Mouse (Mus musculus) hindbrain, embryonic 12.5 days (tissue): ENCODE results near the gene Fstl1. TPM values are rescaled to one million over a fixed set of nuclear protein-coding genes. Genes with fewer than 3 reads are reported as not detected.
A peak's percentile ranks its signal among the peaks of the same experiment; 100 is the strongest.

ENCODE experiments used
- ATAC-seq: fragments of 200-750 bp; cut with Nextera tagmentation; 2 replicates; pipeline ENCODE4 v1.8.0; 2017; ENCODE audit warnings: moderate TSS enrichment; ENCODE audit not compliant: low FRiP score
- H3K27ac ChIP-seq: fragments of 300-500 bp; sonication (generic); 2 replicates; pipeline ENCODE4 v1.5.1; 2016; ENCODE audit warnings: mild to moderate bottlenecking
- H3K27me3 ChIP-seq: fragments of 300-500 bp; sonication (generic); 2 replicates; pipeline ENCODE4 v1.6.1; 2016; ENCODE audit warnings: mild to moderate bottlenecking
- H3K36me3 ChIP-seq: fragments of 300-500 bp; sonication (generic); 2 replicates; pipeline ENCODE4 v1.6.1; 2016; ENCODE audit warnings: mild to moderate bottlenecking
- H3K4me1 ChIP-seq: fragments of 300-500 bp; sonication (generic); 2 replicates; pipeline ENCODE4 v1.6.1; 2016
- H3K4me2 ChIP-seq: fragments of 300-500 bp; sonication (generic); replicated peaks from 2 replicates; pipeline ENCODE4 v1.6.1; 2016; ENCODE audit warnings: mild to moderate bottlenecking
- H3K4me3 ChIP-seq: fragments of 300-500 bp; sonication (generic); 2 replicates; pipeline ENCODE4 v1.5.1; 2016; ENCODE audit warnings: mild to moderate bottlenecking
- H3K9ac ChIP-seq: fragments of 300-500 bp; sonication (generic); 2 replicates; pipeline ENCODE4 v1.6.1; 2016; ENCODE audit warnings: mild to moderate bottlenecking, moderate library complexity
- H3K9me3 ChIP-seq: fragments of 300-500 bp; sonication (generic); replicated peaks from 2 replicates; pipeline ENCODE4 v1.6.1; 2016; ENCODE audit warnings: mild to moderate bottlenecking
- WGBS: fragments of 180-500 bp; shearing (Covaris S2); methylation state at CpG from one replicate; pipeline ENCODE4 v1.1.7; 2016; 5-methylcytosine and 5-hydroxymethylcytosine counted together
- polyA plus RNA-seq: library from polyadenylated mRNA; unstranded; fragments of >200 nt; fragmentation: Nextera tagmentation; extraction: Ambion mirVana; gene quantifications from 2 replicates; pipeline ENCODE4 v1.2.1, GENCODE M21; 2016

The Fstl1 gene
- polyA plus RNA-seq, 1 experiment from 2014 or later, result 328 TPM

DNA sequence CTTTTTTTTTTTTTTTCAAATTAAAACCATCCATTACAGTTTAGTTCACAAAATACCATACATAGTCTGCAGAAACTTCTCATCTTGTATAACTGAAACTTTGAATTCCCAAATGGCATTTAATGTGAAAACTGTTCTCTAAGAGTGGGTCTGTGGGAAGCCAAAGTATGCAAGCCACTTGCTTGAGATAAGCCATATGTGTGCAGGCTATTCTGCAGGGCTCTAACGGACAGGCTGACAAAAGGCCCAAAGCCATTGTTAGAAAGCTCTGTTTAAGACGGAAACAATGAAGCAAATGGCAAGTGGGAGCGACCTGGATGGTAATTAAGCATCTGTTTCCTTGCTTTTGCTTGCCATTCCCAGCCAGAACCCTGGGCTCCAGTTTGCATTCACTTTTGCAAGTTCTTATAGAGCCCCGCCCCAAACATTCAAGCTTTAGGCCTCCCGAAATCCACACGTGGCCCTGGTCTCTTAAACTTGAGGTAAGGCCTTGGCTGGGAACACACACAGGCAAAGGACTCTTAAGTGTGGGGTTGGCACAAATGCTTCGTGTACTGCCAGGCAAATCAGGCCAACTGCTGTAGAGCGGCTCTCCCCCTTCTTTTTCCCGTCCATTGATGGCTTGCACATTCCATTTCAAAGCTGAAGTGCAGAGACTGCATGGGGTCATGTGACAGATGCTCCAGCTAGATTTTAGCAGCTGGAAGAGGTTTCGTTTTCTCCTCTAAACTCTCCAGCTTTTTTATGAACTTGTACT, 32.4 kb downstream of the Fstl1 start:
- H3K9ac ChIP-seq, result no peak overlapping the region
- no peak overlapping the region for H3K4me2 ChIP-seq
- peaks cover 7% of the 10 kb centered on the region for H3K9me3 ChIP-seq
- WGBS, result 32% methylated on average over 10 of the region's 10 CpGs
- no peak for ATAC-seq
- H3K27me3 ChIP-seq, result no peaks in the 10 kb centered on the region
- peak overlapping the region; percentile 19; the same call in 1 of the 2 replicates for H3K27ac ChIP-seq
- H3K4me3 ChIP-seq, result no peak overlapping the region
- peaks cover 28% of the 10 kb centered on the region for H3K4me1 ChIP-seq
- H3K36me3 ChIP-seq, result peaks cover 20% of the 10 kb centered on the region

DNA sequence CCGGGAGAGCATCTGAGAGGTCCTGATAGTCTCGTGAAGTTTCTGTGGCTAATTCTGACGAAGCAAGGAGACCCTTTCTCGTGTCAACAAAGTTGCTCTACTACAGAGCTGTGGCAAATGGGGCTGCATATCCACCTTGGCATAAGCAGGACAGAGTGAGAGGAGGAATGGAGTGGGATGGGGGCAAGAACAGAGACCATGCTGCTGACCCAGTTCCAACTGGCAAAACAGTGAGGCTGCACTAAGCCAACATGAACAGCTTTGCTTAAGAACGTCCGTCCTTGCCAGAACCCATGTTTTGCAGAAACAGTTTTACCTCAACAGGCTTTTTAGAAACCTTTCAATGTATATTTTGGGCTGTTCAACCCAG, 32.9 kb downstream of the Fstl1 start:
- H3K4me2 ChIP-seq, result no peak overlapping the region
- peaks cover 7% of the 10 kb centered on the region for H3K9me3 ChIP-seq
- peak overlapping the region; percentile 19; the same call in 1 of the 2 replicates for H3K27ac ChIP-seq
- H3K36me3 ChIP-seq, result peaks cover 14% of the 10 kb centered on the region
- H3K4me1 ChIP-seq, result peaks cover 29% of the 10 kb centered on the region
- H3K4me3 ChIP-seq, result no peak overlapping the region
- H3K9ac ChIP-seq, result no peak overlapping the region
- ATAC-seq, result no peak
- no peaks in the 10 kb centered on the region for H3K27me3 ChIP-seq
- 80% methylated on average over 6 of the region's 6 CpGs for WGBS

DNA sequence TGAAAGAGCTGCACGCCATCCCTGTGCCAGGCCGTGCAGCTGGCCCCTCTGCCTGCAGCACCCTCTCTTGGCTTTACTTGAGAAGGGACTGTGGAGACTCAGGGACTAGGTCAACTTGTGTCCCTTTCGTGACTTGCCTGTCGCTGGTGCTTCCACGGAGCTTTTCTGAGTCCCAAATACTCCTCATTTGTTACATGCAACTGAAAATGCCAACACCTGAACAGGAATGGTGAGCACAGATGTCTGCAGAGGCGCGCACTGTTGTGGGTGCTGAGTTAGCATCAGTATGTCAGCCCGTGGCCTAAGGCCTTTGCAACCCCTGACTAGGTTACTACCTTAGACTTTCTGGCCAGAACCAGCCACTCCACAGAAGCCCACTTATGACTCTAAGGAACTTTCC, 35.2 kb downstream of the Fstl1 start:
- WGBS, result 87% methylated on average over 8 of the region's 8 CpGs
- Histone ChIP-seq H3K27ac (peak overlapping the region; percentile 52), H3K4me1 (peaks cover 34% of the 10 kb centered on the region), H3K27me3 (no peaks in the 10 kb centered on the region), H3K9ac (0 out of 2 replicates have a peak overlapping the region, but pooled peaks have one; percentile 27), H3K4me2 (no peak overlapping the region), H3K36me3 (peaks cover 13% of the 10 kb centered on the region; the same call in 1 of the 2 replicates), H3K4me3 (no peak overlapping the region), H3K9me3 (no peaks in the 10 kb centered on the region)
- ATAC-seq, result no peak

DNA sequence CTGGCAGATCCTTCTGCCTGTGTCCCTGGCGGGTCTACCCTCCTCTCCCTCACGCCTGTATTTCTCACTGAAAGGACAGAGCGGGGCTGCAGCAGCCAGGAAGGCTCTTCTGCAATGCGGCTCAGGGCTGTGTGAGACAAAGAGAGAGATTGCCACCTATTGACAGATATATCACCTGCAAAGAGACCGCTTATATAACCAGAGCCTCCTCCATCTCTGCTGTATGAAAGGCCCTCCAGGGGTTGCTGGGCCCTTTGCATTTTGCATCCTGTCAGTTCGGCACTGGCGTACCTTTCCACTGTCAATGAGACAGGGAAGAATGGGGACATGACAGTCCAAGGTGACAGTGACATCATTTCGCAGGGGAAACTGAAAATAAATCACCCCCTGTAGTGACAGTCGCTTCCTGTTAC, 35.8 kb downstream of the Fstl1 start:
- Histone ChIP-seq H3K27ac (peak overlapping the region; percentile 52), H3K4me2 (no peak overlapping the region), H3K9ac (0 out of 2 replicates have a peak overlapping the region, but pooled peaks have one; percentile 27), H3K4me1 (peaks cover 34% of the 10 kb centered on the region), H3K36me3 (peaks cover 11% of the 10 kb centered on the region; the same call in 1 of the 2 replicates), H3K4me3 (no peak overlapping the region), H3K9me3 (no peaks in the 10 kb centered on the region), H3K27me3 (no peaks in the 10 kb centered on the region)
- peak; percentile 64; the same call in 1 of the 2 replicates for ATAC-seq
- 54% methylated on average over 9 of the region's 9 CpGs for WGBS

DNA sequence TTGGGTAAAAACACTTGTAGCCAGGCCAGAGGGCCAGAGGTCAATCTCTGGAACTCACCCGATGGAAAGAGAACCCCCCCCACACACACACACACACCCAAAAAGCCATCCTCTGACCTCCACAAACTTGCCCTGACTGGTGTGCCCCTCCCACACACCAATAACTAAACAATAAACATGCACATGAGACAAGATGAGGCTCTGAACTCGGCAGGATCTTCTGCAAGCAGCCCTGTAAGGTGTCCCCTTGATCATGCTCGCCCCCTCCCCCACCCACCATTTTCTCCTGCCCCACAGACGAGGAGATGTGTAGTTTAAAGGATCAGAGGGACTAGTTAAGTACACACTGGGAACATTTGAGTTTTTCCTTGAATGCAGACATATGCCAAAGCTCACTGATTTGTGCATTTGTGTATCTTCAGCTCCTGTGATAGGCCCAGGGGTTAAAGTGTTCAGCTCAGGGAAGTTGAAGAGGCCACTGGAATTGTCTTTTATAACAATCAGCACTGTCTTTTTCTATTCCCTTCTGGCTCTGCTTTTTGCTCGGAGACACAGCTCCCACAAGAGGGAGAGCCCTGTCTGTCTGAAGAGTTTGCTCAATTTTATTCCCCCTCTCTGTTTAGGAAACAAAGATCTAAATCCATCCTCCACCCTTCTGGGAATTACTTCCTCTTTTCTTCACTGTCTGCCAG, 37.2 kb downstream of the Fstl1 start:
- H3K4me3 ChIP-seq, result no peak overlapping the region
- no peak overlapping the region for H3K9ac ChIP-seq
- peak overlapping the region; percentile 36 for H3K27ac ChIP-seq
- H3K4me2 ChIP-seq, result peak overlapping the region; percentile 36
- WGBS, result 32% methylated on average over 5 of the region's 5 CpGs
- H3K27me3 ChIP-seq, result no peaks in the 10 kb centered on the region
- H3K9me3 ChIP-seq, result no peaks in the 10 kb centered on the region
- peak; percentile 33 for ATAC-seq
- H3K4me1 ChIP-seq, result peaks cover 34% of the 10 kb centered on the region
- peaks cover 20% of the 10 kb centered on the region for H3K36me3 ChIP-seq

DNA sequence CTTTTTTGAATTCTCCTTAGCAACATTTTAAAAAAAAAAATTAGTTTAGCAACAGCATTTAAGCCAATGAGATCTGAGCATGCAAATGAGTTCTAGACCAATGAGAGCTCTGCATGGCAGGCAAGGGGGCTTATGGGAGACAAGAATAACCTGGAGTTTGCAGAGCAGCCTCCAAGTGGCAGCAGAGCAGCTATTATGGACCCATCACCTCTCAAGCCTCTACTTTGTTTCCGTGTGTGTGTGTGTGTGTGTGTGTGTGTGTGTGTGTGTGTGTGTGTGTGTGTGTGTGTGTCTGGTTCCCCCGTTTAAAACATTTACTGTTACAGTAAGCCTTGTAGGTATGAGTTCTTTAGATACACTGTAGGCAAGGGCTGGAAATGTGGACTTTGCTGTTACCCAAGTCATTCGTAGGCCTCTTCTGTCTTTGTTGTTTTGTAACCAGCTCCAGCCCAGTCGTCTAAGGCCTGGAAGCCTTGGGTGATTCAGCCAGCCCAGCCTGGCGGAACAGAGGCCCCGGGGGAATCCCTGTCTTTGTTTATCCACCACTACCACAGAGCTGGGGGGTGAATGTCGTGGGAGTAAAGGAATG, 37.8 kb downstream of the Fstl1 start:
- peak overlapping the region; percentile 36 for H3K4me2 ChIP-seq
- H3K4me3 ChIP-seq, result no peak overlapping the region
- H3K36me3 ChIP-seq, result peaks cover 22% of the 10 kb centered on the region
- no peak overlapping the region; the same call in 1 of the 2 replicates for H3K9ac ChIP-seq
- peak overlapping the region; percentile 78 for H3K27ac ChIP-seq
- WGBS, result 23% methylated on average over 7 of the region's 7 CpGs
- peaks cover 27% of the 10 kb centered on the region for H3K4me1 ChIP-seq
- H3K27me3 ChIP-seq, result no peaks in the 10 kb centered on the region
- H3K9me3 ChIP-seq, result no peaks in the 10 kb centered on the region
- peak; percentile 93 for ATAC-seq

DNA sequence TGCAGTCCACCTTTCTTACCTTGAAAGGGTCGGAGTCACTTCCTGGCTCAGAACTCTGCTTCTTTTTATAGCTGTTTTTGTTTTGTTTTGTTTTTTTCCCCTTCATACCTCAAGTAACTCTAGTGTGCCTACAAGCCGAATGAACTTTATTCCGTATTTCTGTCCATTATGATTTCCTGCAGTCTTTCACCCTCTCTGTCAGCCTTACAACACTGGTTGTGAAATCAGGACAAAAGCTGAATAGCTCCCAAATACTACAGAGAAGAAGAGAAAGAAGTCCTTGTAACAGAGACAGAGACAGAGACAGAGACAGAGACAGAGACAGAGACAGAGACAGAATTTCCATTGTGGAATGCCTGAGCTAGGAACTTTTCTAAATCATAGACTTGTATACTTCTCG, 41.3 kb downstream of the Fstl1 start:
- Histone ChIP-seq H3K27ac (no peak overlapping the region), H3K4me1 (peaks cover 16% of the 10 kb centered on the region), H3K9ac (no peak overlapping the region), H3K9me3 (no peaks in the 10 kb centered on the region), H3K36me3 (peaks cover 35% of the 10 kb centered on the region), H3K4me3 (no peak overlapping the region), H3K4me2 (no peak overlapping the region), H3K27me3 (no peaks in the 10 kb centered on the region)
- ATAC-seq, result no peak
- 93% methylated on average over 4 of the region's 4 CpGs for WGBS

DNA sequence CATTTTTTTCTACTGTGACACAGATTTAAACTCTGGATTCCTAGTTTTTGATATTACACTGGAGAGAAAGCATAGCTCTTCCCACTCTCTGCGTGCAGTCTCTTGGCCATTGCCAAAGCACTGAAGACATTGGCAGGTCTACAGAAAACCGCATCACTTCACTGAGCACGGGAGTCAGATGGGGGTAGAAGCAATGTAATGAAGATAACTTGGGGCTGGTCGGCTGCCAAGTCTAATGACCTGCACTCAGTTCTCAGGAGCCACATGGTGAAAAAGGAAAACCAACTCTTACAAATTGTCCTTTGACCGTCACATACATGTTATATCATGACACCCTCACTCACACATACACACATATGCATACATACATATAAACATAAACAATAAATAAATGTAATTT, 47.3 kb downstream of the Fstl1 start:
- Histone ChIP-seq H3K27ac (no peak overlapping the region), H3K27me3 (no peaks in the 10 kb centered on the region), H3K4me1 (no peaks in the 10 kb centered on the region), H3K4me3 (no peak overlapping the region), H3K36me3 (peaks cover 66% of the 10 kb centered on the region), H3K9ac (no peak overlapping the region), H3K4me2 (no peak overlapping the region), H3K9me3 (no peaks in the 10 kb centered on the region)
- ATAC-seq, result no peak
- 91% methylated on average over 5 of the region's 5 CpGs for WGBS

DNA sequence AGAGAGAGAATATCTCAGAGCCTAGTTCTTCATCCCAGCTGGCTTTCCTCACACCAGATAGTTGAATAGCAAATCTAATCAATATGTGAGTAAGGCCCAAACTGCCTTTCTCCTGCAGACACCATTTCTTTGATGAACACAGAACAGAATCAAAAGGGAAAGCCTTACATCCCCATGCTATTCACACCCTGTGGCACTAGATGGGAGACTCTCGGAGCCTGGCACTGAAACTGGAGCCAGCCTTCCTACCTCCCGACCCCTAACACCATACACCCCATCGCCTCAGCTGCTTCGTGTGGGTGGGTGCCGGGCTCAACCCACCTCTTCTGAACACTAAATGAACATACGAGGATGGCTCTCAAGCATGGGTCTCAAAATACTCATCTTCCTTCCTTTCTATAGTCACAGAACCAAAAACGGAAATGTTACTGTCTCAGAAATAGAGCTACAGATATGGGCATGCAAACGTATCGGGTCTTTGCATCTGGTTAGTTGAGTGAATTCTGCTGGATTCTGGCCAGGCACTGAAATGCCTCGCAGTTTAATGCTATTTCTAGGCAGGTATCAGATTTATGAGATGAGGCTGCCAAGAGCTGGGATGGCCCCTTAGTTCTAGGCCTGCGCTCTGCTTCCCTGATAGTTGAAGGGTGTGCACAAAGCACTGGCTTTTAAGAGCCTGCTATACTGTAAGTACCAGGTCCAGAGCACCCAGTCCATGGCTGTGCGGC, 48.3 kb downstream of the Fstl1 start:
- Histone ChIP-seq H3K36me3 (peaks cover 73% of the 10 kb centered on the region), H3K9ac (no peak overlapping the region), H3K4me3 (no peak overlapping the region), H3K9me3 (no peaks in the 10 kb centered on the region), H3K4me2 (no peak overlapping the region), H3K27ac (no peak overlapping the region), H3K4me1 (no peaks in the 10 kb centered on the region), H3K27me3 (no peaks in the 10 kb centered on the region)
- 93% methylated on average over 12 of the region's 12 CpGs for WGBS
- no peak for ATAC-seq

DNA sequence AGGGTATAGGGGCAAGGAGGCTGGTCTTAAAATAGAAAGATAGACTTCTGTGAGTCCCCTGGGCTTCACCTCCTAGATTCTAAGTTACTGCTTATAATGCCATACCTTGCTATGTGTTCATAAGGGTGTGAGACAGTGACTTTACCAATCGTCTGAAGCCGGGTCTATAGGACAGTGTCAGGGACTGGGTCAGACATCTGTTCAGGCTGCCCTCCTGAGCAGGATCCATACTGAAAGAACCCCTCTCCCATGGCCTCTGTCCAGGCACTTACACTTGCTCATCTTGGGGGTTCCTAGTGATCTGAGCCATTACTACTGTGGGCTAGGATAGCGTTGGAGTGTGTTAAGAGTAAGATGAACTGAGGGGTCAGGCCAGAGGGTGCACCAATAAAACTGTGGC, 49.6 kb downstream of the Fstl1 start:
- 93% methylated on average over 3 of the region's 3 CpGs for WGBS
- H3K27me3 ChIP-seq, result no peaks in the 10 kb centered on the region
- no peak overlapping the region for H3K4me3 ChIP-seq
- no peaks in the 10 kb centered on the region for H3K9me3 ChIP-seq
- H3K4me2 ChIP-seq, result no peak overlapping the region
- no peaks in the 10 kb centered on the region for H3K4me1 ChIP-seq
- H3K36me3 ChIP-seq, result peaks cover 76% of the 10 kb centered on the region
- H3K27ac ChIP-seq, result no peak overlapping the region
- H3K9ac ChIP-seq, result no peak overlapping the region
- no peak for ATAC-seq

DNA sequence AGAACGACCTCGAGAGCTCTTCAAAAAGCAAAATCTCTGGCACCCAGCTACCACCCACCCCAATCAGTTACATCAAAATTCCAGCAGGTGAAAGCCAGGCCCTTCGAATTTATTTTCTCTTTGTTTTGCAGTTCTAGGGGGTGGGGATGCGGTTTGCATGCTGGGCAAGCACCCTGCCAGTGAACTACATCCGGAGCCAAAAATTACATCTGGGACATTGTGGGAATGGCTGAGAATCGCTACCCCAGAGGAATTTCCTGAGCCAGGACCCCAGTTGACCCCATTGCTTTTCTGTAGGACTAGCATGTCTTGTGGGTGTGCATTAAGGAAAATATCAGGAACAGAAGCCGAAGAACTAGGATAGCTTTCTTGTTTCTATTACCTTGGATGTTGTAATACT, 54.4 kb downstream of the Fstl1 start:
- ATAC-seq, result no peak
- Histone ChIP-seq H3K4me2 (no peak overlapping the region), H3K36me3 (peaks cover 56% of the 10 kb centered on the region), H3K27me3 (no peaks in the 10 kb centered on the region), H3K27ac (no peak overlapping the region), H3K9ac (no peak overlapping the region), H3K4me1 (no peaks in the 10 kb centered on the region), H3K9me3 (no peaks in the 10 kb centered on the region), H3K4me3 (no peak overlapping the region)
- WGBS, result 82% methylated on average over 7 of the region's 7 CpGs

DNA sequence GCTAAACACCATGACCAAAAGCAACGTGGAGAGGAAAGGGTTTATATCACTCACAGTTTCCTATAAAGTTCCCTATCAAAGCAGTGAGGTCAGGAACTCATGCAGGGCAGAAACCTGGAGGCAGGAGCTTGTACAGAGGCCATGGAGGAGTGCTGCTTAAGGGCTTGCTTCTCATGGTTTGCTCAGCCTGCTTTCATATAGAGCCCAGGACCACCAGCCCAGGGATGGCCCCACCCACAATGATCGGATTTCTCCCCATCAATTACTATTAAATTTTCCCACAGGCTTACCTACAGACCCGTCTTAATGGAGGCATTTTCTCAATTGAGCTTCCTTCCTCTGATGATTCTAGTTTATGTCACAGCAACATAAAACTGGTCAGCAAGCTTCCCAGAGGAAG, 60.9 kb downstream of the Fstl1 start:
- Histone ChIP-seq H3K36me3 (peaks cover 17% of the 10 kb centered on the region), H3K9ac (no peak overlapping the region), H3K4me1 (no peaks in the 10 kb centered on the region), H3K27me3 (no peaks in the 10 kb centered on the region), H3K4me3 (no peak overlapping the region), H3K9me3 (no peaks in the 10 kb centered on the region), H3K27ac (no peak overlapping the region), H3K4me2 (no peak overlapping the region)
- ATAC-seq, result no peak
- 81% methylated on average over 3 of the region's 3 CpGs for WGBS
